Mouse (Mus musculus): Measurements from ENCODE around the gene Dis3l2. TPM values are rescaled to one million over a fixed set of nuclear protein-coding genes. Genes with fewer than 3 reads are reported as not detected.

The Dis3l2 gene
- polyA plus RNA-seq, 1 experiment from 2014 or later, result 22.1 TPM

DNA sequence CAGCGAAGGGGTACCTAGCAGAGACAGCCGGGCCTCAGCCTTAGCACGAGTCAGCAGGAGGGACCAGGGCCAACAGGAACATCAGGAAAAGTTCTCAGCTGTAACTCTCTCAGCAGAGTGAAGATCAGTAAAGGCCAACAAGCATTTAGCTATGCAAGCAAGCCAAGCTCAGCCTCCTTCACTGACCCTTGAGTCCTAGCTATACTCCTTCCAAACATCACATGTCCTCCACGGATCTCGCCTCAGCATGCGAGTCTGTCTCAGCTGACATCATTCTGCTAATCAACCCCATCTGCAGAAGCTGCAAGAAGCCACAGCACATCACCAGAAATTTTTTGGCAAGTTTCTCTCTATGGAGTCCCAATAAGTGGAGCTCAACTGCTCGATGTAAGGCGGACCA is 370.2 kb downstream of the Dis3l2 start:
- Histone ChIP-seq H3K4me1 (ENCODE audit: control insufficient read depth, insufficient read depth, low read length) (no peaks in the 10 kb centered on the region), H3K9ac (ENCODE audit: low read length) (no peak overlapping the region)
- 80% methylated on average over 8 of the region's 8 CpGs for WGBS

GRCm38 (mm10) chr1:87086196-87086595 is 382.6 kb downstream of the Dis3l2 start:
- 65% methylated on average over 4 of the region's 4 CpGs for WGBS

More for the DNA sequence above, 370.2 kb downstream of the Dis3l2 start:
- no peak overlapping the region for H3K4me3 ChIP-seq (replicated peaks; ENCODE audit: low read length)
- ATAC-seq (ENCODE audit: insufficient read depth, low FRiP score), result no peak
- no peak overlapping the region for H3K27ac ChIP-seq (ENCODE audit: low read length)
- H3K9me3 ChIP-seq (replicated peaks; ENCODE audit: control insufficient read depth, low read length), result no peaks in the 10 kb centered on the region
- no peaks in the 10 kb centered on the region for H3K27me3 ChIP-seq (ENCODE audit: control insufficient read depth, insufficient read depth, low read length)
- no peak overlapping the region for H3K4me2 ChIP-seq (ENCODE audit: low read depth, low read length)
- H3K36me3 ChIP-seq (ENCODE audit: control insufficient read depth, insufficient read depth, low read length), result no peaks in the 10 kb centered on the region

GRCm38 (mm10) chr1:87086964-87087363 is 383.4 kb downstream of the Dis3l2 start:
- ATAC-seq (ENCODE audit: insufficient read depth, low FRiP score), result no peak
- 70% methylated on average over 17 of the region's 17 CpGs for WGBS
- no peak overlapping the region for H3K4me3 ChIP-seq (replicated peaks; ENCODE audit: low read length)
- H3K4me2 ChIP-seq (ENCODE audit: low read depth, low read length), result no peak overlapping the region
- no peak overlapping the region for H3K9ac ChIP-seq (ENCODE audit: low read length)
- no peaks in the 10 kb centered on the region for H3K36me3 ChIP-seq (ENCODE audit: control insufficient read depth, insufficient read depth, low read length)
- no peaks in the 10 kb centered on the region for H3K27me3 ChIP-seq (ENCODE audit: control insufficient read depth, insufficient read depth, low read length)
- H3K4me1 ChIP-seq (ENCODE audit: control insufficient read depth, insufficient read depth, low read length), result no peaks in the 10 kb centered on the region
- no peak overlapping the region for H3K27ac ChIP-seq (ENCODE audit: low read length)
- H3K9me3 ChIP-seq (replicated peaks; ENCODE audit: control insufficient read depth, low read length), result no peaks in the 10 kb centered on the region

More at GRCm38 (mm10) chr1:87086196-87086595, 382.6 kb downstream of the Dis3l2 start:
- no peak overlapping the region for H3K9ac ChIP-seq (ENCODE audit: low read length)
- H3K4me1 ChIP-seq (ENCODE audit: control insufficient read depth, insufficient read depth, low read length), result no peaks in the 10 kb centered on the region
- H3K27me3 ChIP-seq (ENCODE audit: control insufficient read depth, insufficient read depth, low read length), result no peaks in the 10 kb centered on the region
- no peak overlapping the region for H3K27ac ChIP-seq (ENCODE audit: low read length)
- H3K4me2 ChIP-seq (ENCODE audit: low read depth, low read length), result no peak overlapping the region
- no peak overlapping the region for H3K4me3 ChIP-seq (replicated peaks; ENCODE audit: low read length)
- no peak for ATAC-seq (ENCODE audit: insufficient read depth, low FRiP score)
- no peaks in the 10 kb centered on the region for H3K9me3 ChIP-seq (replicated peaks; ENCODE audit: control insufficient read depth, low read length)
- H3K36me3 ChIP-seq (ENCODE audit: control insufficient read depth, insufficient read depth, low read length), result no peaks in the 10 kb centered on the region

DNA sequence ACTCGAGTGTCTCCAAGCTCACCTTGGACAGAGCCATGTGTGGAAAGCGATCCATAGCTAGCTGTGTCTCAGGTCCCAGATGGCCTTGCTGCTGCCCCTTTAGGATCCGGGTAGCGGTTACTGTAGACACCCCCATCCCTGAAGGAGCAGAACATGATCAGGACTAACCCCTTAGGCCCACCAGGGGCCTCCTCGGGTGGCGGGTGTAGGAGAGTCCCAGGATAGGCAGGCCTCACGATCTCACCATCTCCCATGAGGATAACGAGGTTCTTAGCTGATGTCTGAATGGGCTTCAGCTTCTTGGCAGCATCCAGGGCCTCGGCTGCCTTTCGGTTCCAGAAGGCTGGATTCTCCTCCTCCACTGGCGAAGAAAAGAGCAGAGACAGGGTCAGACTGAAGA is 385.6 kb downstream of the Dis3l2 start:
- H3K27ac ChIP-seq (ENCODE audit: low read length), result no peak overlapping the region
- no peak overlapping the region for H3K4me2 ChIP-seq (ENCODE audit: low read depth, low read length)
- H3K27me3 ChIP-seq (ENCODE audit: control insufficient read depth, insufficient read depth, low read length), result no peaks in the 10 kb centered on the region
- no peak overlapping the region for H3K9ac ChIP-seq (ENCODE audit: low read length)
- H3K4me1 ChIP-seq (ENCODE audit: control insufficient read depth, insufficient read depth, low read length), result no peaks in the 10 kb centered on the region
- no peak overlapping the region for H3K4me3 ChIP-seq (replicated peaks; ENCODE audit: low read length)
- no peaks in the 10 kb centered on the region for H3K9me3 ChIP-seq (replicated peaks; ENCODE audit: control insufficient read depth, low read length)
- no peak for ATAC-seq (ENCODE audit: insufficient read depth, low FRiP score)
- H3K36me3 ChIP-seq (ENCODE audit: control insufficient read depth, insufficient read depth, low read length), result no peaks in the 10 kb centered on the region
- WGBS, result 89% methylated on average over 11 of the region's 11 CpGs

DNA sequence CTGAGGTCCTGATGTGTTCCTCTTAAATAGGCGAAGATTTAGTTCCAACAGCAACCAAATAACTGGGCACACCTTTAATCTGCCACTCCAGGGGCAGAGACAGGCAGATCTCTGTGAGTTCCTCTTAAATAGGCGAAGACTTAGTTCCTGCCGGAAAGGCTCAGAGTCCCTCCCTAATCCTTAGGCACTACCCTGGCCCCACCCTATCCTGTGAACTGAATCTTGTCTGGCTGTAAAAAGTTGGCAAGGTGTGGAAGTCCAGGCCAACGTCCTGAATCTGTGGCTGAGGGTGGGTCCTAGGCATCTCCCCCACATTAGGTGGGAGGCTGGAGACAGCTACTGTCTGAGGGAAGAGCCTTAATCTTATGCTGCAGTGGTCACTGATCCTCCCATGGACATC is 386.2 kb downstream of the Dis3l2 start, which contains the start of gene Alppl2:
TSS of gene Alppl2 (minus strand) at position 101 of the 400 bp plus-strand sequence.
- H3K27ac ChIP-seq (ENCODE audit: low read length), result no peak within 1 kb of the TSS
- WGBS, result 76% methylated on average over 4 of the region's 4 CpGs
- H3K4me1 ChIP-seq (ENCODE audit: control insufficient read depth, insufficient read depth, low read length), result no peaks in the 10 kb centered on the region
- no peaks in the 10 kb centered on the region for H3K9me3 ChIP-seq (replicated peaks; ENCODE audit: control insufficient read depth, low read length)
- no peaks in the 10 kb centered on the region for H3K36me3 ChIP-seq (ENCODE audit: control insufficient read depth, insufficient read depth, low read length)
- H3K4me2 ChIP-seq (ENCODE audit: low read depth, low read length), result no peak within 1 kb of the TSS
- no peak within 1 kb of the TSS for H3K4me3 ChIP-seq (replicated peaks; ENCODE audit: low read length)
- H3K27me3 ChIP-seq (ENCODE audit: control insufficient read depth, insufficient read depth, low read length), result no peaks in the 10 kb centered on the region
- no peak for ATAC-seq (ENCODE audit: insufficient read depth, low FRiP score)
- H3K9ac ChIP-seq (ENCODE audit: low read length), result no peak within 1 kb of the TSS

DNA sequence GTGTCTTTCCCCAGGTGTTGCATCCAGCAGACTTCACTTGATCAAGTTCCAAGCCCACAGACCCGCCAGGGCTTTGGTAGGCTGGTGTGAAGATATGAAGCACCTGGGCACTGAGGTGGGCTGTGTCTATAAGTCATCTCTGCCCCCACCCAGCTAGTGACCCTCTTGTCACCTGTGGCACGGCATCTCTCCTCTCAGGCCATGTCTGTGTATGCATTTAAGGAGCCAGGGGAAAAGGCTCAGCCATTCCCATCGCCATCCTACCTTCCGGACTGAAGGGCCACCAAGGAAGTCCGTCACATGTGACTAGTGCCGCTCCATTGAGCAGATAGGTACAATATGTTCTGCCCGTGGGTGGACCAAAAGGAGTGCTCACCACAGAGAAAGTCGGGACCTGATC is 392.0 kb downstream of the Dis3l2 start:
- Histone ChIP-seq H3K4me3 (replicated peaks; ENCODE audit: low read length) (no peak overlapping the region), H3K9ac (ENCODE audit: low read length) (no peak overlapping the region), H3K9me3 (replicated peaks; ENCODE audit: control insufficient read depth, low read length) (no peaks in the 10 kb centered on the region), H3K36me3 (ENCODE audit: control insufficient read depth, insufficient read depth, low read length) (no peaks in the 10 kb centered on the region), H3K4me1 (ENCODE audit: control insufficient read depth, insufficient read depth, low read length) (no peaks in the 10 kb centered on the region), H3K4me2 (ENCODE audit: low read depth, low read length) (no peak overlapping the region), H3K27me3 (ENCODE audit: control insufficient read depth, insufficient read depth, low read length) (no peaks in the 10 kb centered on the region), H3K27ac (ENCODE audit: low read length) (no peak overlapping the region)
- no peak for ATAC-seq (ENCODE audit: insufficient read depth, low FRiP score)
- 81% methylated on average over 8 of the region's 8 CpGs for WGBS

GRCm38 (mm10) chr1:87098358-87098975 is 394.9 kb downstream of the Dis3l2 start:
- 14% methylated on average over 30 of the region's 30 CpGs for WGBS
- no peaks in the 10 kb centered on the region for H3K27me3 ChIP-seq (ENCODE audit: control insufficient read depth, insufficient read depth, low read length)
- peak; percentile 30; the same call in 1 of the 2 replicates for ATAC-seq (ENCODE audit: insufficient read depth, low FRiP score)
- no peak overlapping the region for H3K9ac ChIP-seq (ENCODE audit: low read length)
- no peaks in the 10 kb centered on the region for H3K4me1 ChIP-seq (ENCODE audit: control insufficient read depth, insufficient read depth, low read length)
- no peak overlapping the region for H3K4me3 ChIP-seq (replicated peaks; ENCODE audit: low read length)
- no peaks in the 10 kb centered on the region for H3K9me3 ChIP-seq (replicated peaks; ENCODE audit: control insufficient read depth, low read length)
- peak overlapping the region; percentile 34; the same call in 1 of the 2 replicates for H3K4me2 ChIP-seq (ENCODE audit: low read depth, low read length)
- H3K27ac ChIP-seq (ENCODE audit: low read length), result no peak overlapping the region
- H3K36me3 ChIP-seq (ENCODE audit: control insufficient read depth, insufficient read depth, low read length), result no peaks in the 10 kb centered on the region

Other genes starting within 250 kb of the Dis3l2 start
- gene Ptma, start 177.1 kb upstream of the Dis3l2 start, polyA plus RNA-seq (2015; fragmentation: Nextera tagmentation; extraction: Ambion mirVana), result 1,914 and 2,170 TPM in 2 replicates
- gene Pde6d, start 121.2 kb upstream of the Dis3l2 start, polyA plus RNA-seq (2015; fragmentation: Nextera tagmentation; extraction: Ambion mirVana), result 32.8 and 42.9 TPM in 2 replicates
- 32.5 and 32.6 TPM in 2 replicates for gene Cops7b, start 120.9 kb upstream of the Dis3l2 start, polyA plus RNA-seq (2015; fragmentation: Nextera tagmentation; extraction: Ambion mirVana)
- 3.4 and 4.6 TPM in 2 replicates for gene Nppc, start 33.2 kb upstream of the Dis3l2 start, polyA plus RNA-seq (2015; fragmentation: Nextera tagmentation; extraction: Ambion mirVana)

Data from stomach, embryonic 16.5 days (tissue).